Mouse (Mus musculus) neural tube, embryonic 14.5 days (tissue): Measurements from ENCODE around the gene Myadml2. TPM values are rescaled to one million over a fixed set of nuclear protein-coding genes. Genes with fewer than 3 reads are reported as not detected.

Experiments
- ATAC-seq: fragments of 200-750 bp; cut with Nextera tagmentation; 2 replicates; pipeline ENCODE4 v1.8.0; 2017; ENCODE audit warnings: low read depth, mild to moderate bottlenecking, moderate TSS enrichment, moderate library complexity
- H3K27ac ChIP-seq: fragments of 300-500 bp; sonication (generic); 2 replicates; pipeline ENCODE4 v1.5.1; 2014; ENCODE audit warnings: low read depth, mild to moderate bottlenecking, control low read depth, low read length, moderate library complexity, mixed read lengths
- H3K27me3 ChIP-seq: fragments of 300-500 bp; sonication (generic); 2 replicates; pipeline ENCODE4 v1.6.1; 2014; ENCODE audit warnings: low read length; ENCODE audit not compliant: control insufficient read depth, insufficient read depth
- H3K36me3 ChIP-seq: fragments of 300-500 bp; sonication (generic); 2 replicates; pipeline ENCODE4 v1.6.1; 2014; ENCODE audit warnings: low read length, mixed read lengths; ENCODE audit not compliant: control insufficient read depth, insufficient read depth
- H3K4me1 ChIP-seq: fragments of 300-500 bp; sonication (generic); 2 replicates; pipeline ENCODE4 v1.6.1; 2014; ENCODE audit warnings: low read length; ENCODE audit not compliant: control insufficient read depth, insufficient read depth
- H3K4me2 ChIP-seq: fragments of 300-500 bp; sonication (generic); 2 replicates; pipeline ENCODE4 v1.6.1; 2014; ENCODE audit warnings: mild to moderate bottlenecking, low read depth, low read length, control low read depth
- H3K4me3 ChIP-seq: fragments of 300-500 bp; sonication (generic); 2 replicates; pipeline ENCODE4 v1.5.1; 2014; ENCODE audit warnings: low read depth, low read length, control low read depth, mixed read lengths
- H3K9ac ChIP-seq: fragments of 300-500 bp; sonication (generic); replicated peaks from 2 replicates; pipeline ENCODE4 v1.6.1; 2014; ENCODE audit warnings: low read depth, mild to moderate bottlenecking, control low read depth, low read length, mixed read lengths
- H3K9me3 ChIP-seq: fragments of 300-500 bp; sonication (generic); 2 replicates; pipeline ENCODE4 v1.6.1; 2016; ENCODE audit warnings: low read length; ENCODE audit not compliant: control insufficient read depth
- WGBS: fragments of 180-500 bp; shearing (Covaris S2); extraction: QIAGEN DNeasy Blood & Tissue Kit; methylation state at CpG from one replicate; pipeline ENCODE4 v1.1.7; 2014; 5-methylcytosine and 5-hydroxymethylcytosine counted together
- polyA plus RNA-seq: library from polyadenylated mRNA; unstranded; fragments of >200 nt; fragmentation: Nextera tagmentation; extraction: Ambion mirVana; gene quantifications from 2 replicates; pipeline ENCODE4 v1.2.1, GENCODE M21; 2014

The Myadml2 gene
- polyA plus RNA-seq, 1 experiment from 2014 or later: 2.5 TPM

GRCm38 (mm10) chr11:120666617-120667016 lies 18.7 kb upstream of the Myadml2 start:
- Histone ChIP-seq H3K9ac (no peak overlapping the region), H3K4me2 (no peak overlapping the region)

DNA sequence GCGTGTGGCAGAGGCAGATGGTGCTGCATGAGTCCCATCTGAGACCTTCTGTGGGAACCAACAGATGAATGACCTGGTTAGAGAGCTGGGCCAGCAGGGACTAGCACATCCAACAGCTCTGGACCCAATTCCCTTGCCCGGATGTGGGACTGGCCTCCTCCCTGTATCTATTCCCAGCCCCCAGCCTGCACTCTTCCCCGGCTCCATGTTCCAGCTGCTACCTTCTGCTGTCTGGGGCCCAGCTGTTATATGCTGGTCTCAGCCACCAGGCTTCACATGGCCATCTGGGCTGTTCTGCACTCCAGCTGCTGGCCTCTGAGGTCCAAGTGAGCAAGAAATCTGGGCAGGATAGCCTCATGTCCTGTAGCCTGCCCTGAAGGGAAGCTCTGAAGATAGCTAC lies 17.4 kb upstream of the Myadml2 start:
- WGBS: 74% methylated on average over 3 of the region's 3 CpGs

More at GRCm38 (mm10) chr11:120666617-120667016, 18.7 kb upstream of the Myadml2 start:
- Histone ChIP-seq H3K9me3 (no peaks in the 10 kb centered on the region), H3K27me3 (peaks cover 12% of the 10 kb centered on the region), H3K4me1 (no peaks in the 10 kb centered on the region), H3K4me3 (no peak overlapping the region), H3K36me3 (no peaks in the 10 kb centered on the region), H3K27ac (no peak overlapping the region)
- ATAC-seq: no peak
- 3% methylated on average over 3 of the region's 3 CpGs for WGBS

DNA sequence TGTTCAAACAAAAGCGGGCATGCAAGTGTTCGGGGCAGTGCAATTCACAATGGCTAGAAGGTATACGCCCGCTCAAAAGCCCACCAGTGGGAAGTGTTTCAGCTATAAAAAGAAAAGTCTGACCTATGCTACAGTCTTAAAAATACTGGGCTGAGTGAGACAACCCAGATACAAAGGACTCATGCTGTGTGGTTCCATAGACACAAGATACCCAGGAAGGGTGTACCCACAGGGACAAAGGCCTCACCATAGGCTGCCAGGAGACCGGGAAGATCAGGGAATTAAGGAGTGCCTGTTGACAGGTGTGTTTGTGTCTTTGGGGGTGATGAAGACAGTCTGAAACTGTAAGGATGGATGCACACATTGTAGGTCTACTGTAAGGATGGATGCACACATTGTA lies 15.8 kb upstream of the Myadml2 start:
- no peak for ATAC-seq
- peaks cover 15% of the 10 kb centered on the region for H3K4me1 ChIP-seq
- no peak overlapping the region for H3K27ac ChIP-seq
- no peak overlapping the region for H3K9ac ChIP-seq
- no peak overlapping the region for H3K4me3 ChIP-seq
- WGBS: 63% methylated on average over 5 of the region's 5 CpGs
- no peak overlapping the region for H3K4me2 ChIP-seq
- H3K27me3 ChIP-seq: peaks cover 36% of the 10 kb centered on the region
- no peaks in the 10 kb centered on the region for H3K36me3 ChIP-seq
- H3K9me3 ChIP-seq: no peaks in the 10 kb centered on the region

More for the DNA sequence above, 17.4 kb upstream of the Myadml2 start:
- Histone ChIP-seq H3K9ac (no peak overlapping the region), H3K27me3 (peaks cover 20% of the 10 kb centered on the region), H3K9me3 (no peaks in the 10 kb centered on the region), H3K4me3 (no peak overlapping the region), H3K4me1 (peaks cover 8% of the 10 kb centered on the region; the same call in 1 of the 2 replicates), H3K27ac (no peak overlapping the region), H3K36me3 (no peaks in the 10 kb centered on the region), H3K4me2 (no peak overlapping the region)
- ATAC-seq: no peak

GRCm38 (mm10) chr11:120662759-120663158 lies 14.8 kb upstream of the Myadml2 start:
- Histone ChIP-seq H3K9me3 (no peaks in the 10 kb centered on the region), H3K4me2 (no peak overlapping the region)
- 72% methylated on average over 6 of the region's 6 CpGs for WGBS

GRCm38 (mm10) chr11:120661076-120661460 lies 13.1 kb upstream of the Myadml2 start, which contains the start of gene Notum:
Gene Notum, minus strand, starts transcription at chr11:120661175.
- H3K4me3 ChIP-seq: peak within 1 kb of the TSS; percentile 32
- H3K9ac ChIP-seq: no peak within 1 kb of the TSS
- no peaks in the 10 kb centered on the region for H3K36me3 ChIP-seq
- under 1% methylated on average over 35 of the region's 35 CpGs for WGBS
- H3K27me3 ChIP-seq: peaks cover 40% of the 10 kb centered on the region
- peaks cover 15% of the 10 kb centered on the region for H3K4me1 ChIP-seq
- no peak for ATAC-seq
- H3K9me3 ChIP-seq: no peaks in the 10 kb centered on the region
- peak within 1 kb of the TSS; percentile 48 for H3K4me2 ChIP-seq
- no peak within 1 kb of the TSS for H3K27ac ChIP-seq

More at GRCm38 (mm10) chr11:120662759-120663158, 14.8 kb upstream of the Myadml2 start:
- Histone ChIP-seq H3K27ac (no peak overlapping the region), H3K4me1 (peaks cover 15% of the 10 kb centered on the region), H3K27me3 (peaks cover 40% of the 10 kb centered on the region), H3K36me3 (no peaks in the 10 kb centered on the region), H3K9ac (no peak overlapping the region), H3K4me3 (no peak overlapping the region)
- ATAC-seq: no peak

DNA sequence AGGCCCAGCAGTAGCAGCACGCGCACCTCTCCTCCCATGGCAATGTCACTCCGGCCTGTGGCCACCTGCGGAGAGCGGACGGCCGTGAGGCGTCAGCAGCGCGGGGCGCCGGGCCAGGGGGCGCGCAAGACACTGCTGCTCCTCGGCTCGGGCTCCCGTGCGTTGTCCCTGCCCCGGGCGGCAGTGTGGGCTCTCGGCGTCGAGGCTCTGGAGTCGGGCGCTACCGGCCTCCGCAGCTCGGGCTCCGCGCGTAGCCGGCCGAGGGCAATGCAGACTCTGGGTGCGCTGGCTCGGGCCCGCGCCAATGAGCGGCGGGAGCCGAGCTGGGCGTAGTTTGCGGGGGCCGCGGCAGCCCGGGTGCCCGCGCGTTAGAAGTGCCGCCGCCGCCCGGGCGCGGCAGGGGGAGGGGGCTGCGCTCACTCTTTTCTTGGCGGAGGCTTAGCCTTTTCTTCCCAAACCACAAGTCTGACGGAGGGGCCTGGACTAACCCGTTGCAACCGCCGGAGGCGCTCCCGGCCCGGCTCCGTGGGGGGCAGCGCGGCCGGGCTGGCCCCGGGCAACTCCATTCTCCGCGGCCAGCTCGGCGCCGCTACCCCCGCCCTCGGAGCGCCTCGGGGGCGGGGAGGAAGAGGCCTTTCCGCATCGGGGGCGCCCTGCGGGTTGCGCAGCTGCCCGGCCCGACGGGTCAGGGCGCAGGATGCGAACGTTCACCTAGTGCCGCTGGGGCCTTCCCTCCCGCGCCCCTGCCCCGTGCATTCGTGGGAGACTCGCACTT lies 12.5 kb upstream of the Myadml2 start:
- peaks cover 15% of the 10 kb centered on the region for H3K4me1 ChIP-seq
- WGBS: under 1% methylated on average over 71 of the region's 95 CpGs
- H3K4me2 ChIP-seq: peak overlapping the region; percentile 48
- ATAC-seq: peak; percentile 49; the same call in 1 of the 2 replicates
- H3K36me3 ChIP-seq: no peaks in the 10 kb centered on the region
- H3K27me3 ChIP-seq: peaks cover 40% of the 10 kb centered on the region
- H3K9me3 ChIP-seq: no peaks in the 10 kb centered on the region
- peak overlapping the region; percentile 32 for H3K4me3 ChIP-seq
- H3K27ac ChIP-seq: no peak overlapping the region
- H3K9ac ChIP-seq: no peak overlapping the region

- no peak for ATAC-seq
- Histone ChIP-seq H3K27ac (no peak overlapping the region), H3K4me2 (peak overlapping the region; percentile 48), H3K36me3 (no peaks in the 10 kb centered on the region), H3K4me1 (peaks cover 15% of the 10 kb centered on the region), H3K9me3 (no peaks in the 10 kb centered on the region), H3K9ac (no peak overlapping the region), H3K27me3 (peaks cover 40% of the 10 kb centered on the region), H3K4me3 (peak overlapping the region; percentile 32)
- WGBS: 3% methylated on average over 50 of the region's 50 CpGs
These were observed 11.7 kb upstream of the Myadml2 start for GRCm38 (mm10) chr11:120659509-120660300.

DNA sequence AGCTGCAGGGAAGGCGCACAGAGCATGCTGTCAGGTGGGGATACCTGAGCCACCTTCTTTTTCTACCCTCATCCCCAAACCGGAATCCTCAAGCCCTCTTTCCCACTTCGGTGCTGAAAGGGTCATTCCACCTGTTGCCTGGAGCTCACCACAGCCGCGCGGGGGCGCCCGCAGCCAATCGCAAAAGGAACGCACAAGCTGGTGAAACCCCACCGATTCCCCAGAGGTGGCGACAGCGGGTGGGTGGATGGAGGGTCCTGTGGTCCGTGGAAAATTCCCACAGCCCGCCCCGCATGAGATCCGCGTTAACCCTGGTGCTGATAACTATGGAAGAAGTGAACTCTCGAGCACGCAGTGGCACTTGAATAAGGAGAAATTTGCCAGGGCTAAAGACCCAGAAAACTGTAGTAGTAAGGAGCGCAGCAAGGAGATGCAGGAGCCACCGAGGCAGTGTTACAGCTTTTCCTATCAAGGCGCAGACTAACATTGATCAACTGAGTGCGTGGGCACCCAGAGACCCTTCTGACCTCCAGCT lies 11.0 kb upstream of the Myadml2 start:
- H3K4me1 ChIP-seq: peaks cover 15% of the 10 kb centered on the region

More for the DNA sequence above, 11.0 kb upstream of the Myadml2 start:
- no peak for ATAC-seq
- WGBS: 3% methylated on average over 24 of the region's 24 CpGs
- H3K27me3 ChIP-seq: peaks cover 40% of the 10 kb centered on the region
- H3K9ac ChIP-seq: no peak overlapping the region
- H3K36me3 ChIP-seq: no peaks in the 10 kb centered on the region
- H3K4me3 ChIP-seq: no peak overlapping the region
- H3K4me2 ChIP-seq: no peak overlapping the region
- no peaks in the 10 kb centered on the region for H3K9me3 ChIP-seq
- H3K27ac ChIP-seq: no peak overlapping the region
